Mouse (Mus musculus): ENCODE data around the gene Lck.

DNA sequence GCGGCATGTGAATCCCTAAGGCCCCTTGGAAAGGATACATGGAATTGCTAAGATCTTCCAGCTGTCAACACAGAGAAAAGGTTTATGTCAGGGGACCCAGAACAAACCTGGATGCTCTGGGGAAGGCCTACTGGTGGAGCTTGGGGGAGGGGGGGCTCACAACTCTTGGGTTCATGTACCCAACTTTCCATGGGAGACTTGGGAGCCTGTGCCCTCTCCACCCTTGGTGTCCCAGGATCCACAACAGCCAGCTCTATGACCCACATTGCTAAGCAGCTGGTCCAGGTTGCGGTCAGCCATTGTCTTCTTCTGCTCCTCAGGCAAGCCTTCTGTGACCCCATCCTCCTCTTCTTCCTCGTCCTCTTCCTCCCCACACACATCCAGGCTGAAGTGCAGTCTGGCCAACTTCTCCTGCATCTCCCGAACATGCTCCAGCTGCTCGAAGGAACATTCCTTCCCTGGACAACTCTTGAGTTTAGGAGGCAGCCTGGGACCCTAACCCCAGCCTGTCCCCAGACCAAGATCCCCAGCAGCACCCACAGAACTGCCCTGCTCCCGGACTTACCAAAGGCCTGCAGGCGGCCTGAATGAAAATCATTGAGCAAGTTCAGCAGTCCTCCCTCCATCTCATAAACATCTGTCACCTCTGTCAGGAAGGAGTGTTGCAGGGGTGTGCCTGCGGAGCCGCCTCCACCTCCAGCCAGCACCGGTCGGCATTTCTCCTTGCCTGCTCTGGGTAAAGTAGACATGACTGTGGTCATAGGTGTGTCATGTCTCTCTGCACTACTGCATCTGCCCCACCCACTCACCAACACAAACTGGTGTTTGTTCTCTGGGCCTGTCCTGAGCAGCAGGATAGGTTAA lies 47.2 kb upstream of the Lck start:
- no peak for TF ChIP-seq GATA1 (IDR thresholded peaks at IDR 0.05; ENCODE audit: low read length)
- TF ChIP-seq TAL1 (IDR thresholded peaks at IDR 0.05; ENCODE audit: low read length) = no peak
